Mouse (Mus musculus) heart, embryonic 12.5 days (tissue): Measurements from ENCODE around the gene Klf11. TPM values are rescaled to one million over a fixed set of nuclear protein-coding genes. Genes with fewer than 3 reads are reported as not detected.
"Not testable (repeated sequence)": the region's sequence is repeated elsewhere in the genome, so short reads cannot be mapped to it uniquely, and the experiment has no call there.

Experiments
- ATAC-seq: fragments of 200-750 bp; cut with Nextera tagmentation; 2 replicates; pipeline ENCODE4 v1.8.0; 2017; ENCODE audit warnings: moderate TSS enrichment, moderate library complexity; ENCODE audit not compliant: insufficient number of reproducible peaks, low FRiP score
- H3K27ac ChIP-seq: fragments of 300-500 bp; sonication (generic); 2 replicates; pipeline ENCODE4 v1.5.1; 2016; ENCODE audit warnings: mild to moderate bottlenecking, moderate library complexity; ENCODE audit not compliant: poor library complexity, severe bottlenecking
- H3K27me3 ChIP-seq: fragments of 300-500 bp; sonication (generic); replicated peaks from 2 replicates; pipeline ENCODE4 v1.6.1; 2016; ENCODE audit warnings: mild to moderate bottlenecking, moderate library complexity
- H3K36me3 ChIP-seq: fragments of 300-500 bp; sonication (generic); 2 replicates; pipeline ENCODE4 v1.6.1; 2016; ENCODE audit warnings: mild to moderate bottlenecking, moderate library complexity
- H3K4me1 ChIP-seq: fragments of 300-500 bp; sonication (generic); replicated peaks from 2 replicates; pipeline ENCODE4 v1.6.1; 2016; ENCODE audit warnings: mild to moderate bottlenecking
- H3K4me2 ChIP-seq: fragments of 300-500 bp; sonication (generic); 2 replicates; pipeline ENCODE4 v1.6.1; 2016; ENCODE audit warnings: mild to moderate bottlenecking, moderate library complexity
- H3K4me3 ChIP-seq: fragments of 300-500 bp; sonication (generic); 2 replicates; pipeline ENCODE4 v1.5.1; 2016; ENCODE audit warnings: mild to moderate bottlenecking
- H3K9ac ChIP-seq: fragments of 300-500 bp; sonication (generic); 2 replicates; pipeline ENCODE4 v1.6.1; 2016; ENCODE audit warnings: mild to moderate bottlenecking, moderate library complexity
- H3K9me3 ChIP-seq: fragments of 300-500 bp; sonication (generic); replicated peaks from 2 replicates; pipeline ENCODE4 v1.6.1; 2016; ENCODE audit warnings: mild to moderate bottlenecking, moderate library complexity
- WGBS: fragments of 180-500 bp; shearing (Covaris S2); methylation state at CpG from one replicate; pipeline ENCODE4 v1.1.7; 2016; 5-methylcytosine and 5-hydroxymethylcytosine counted together
- polyA plus RNA-seq: library from polyadenylated mRNA; unstranded; fragments of >200 nt; fragmentation: Nextera tagmentation; extraction: Ambion mirVana; gene quantifications from 2 replicates; pipeline ENCODE4 v1.2.1, GENCODE M21; 2016

Klf11 gene
- polyA plus RNA-seq, 1 experiment from 2014 or later: 20.6 TPM

GRCm38 (mm10) chr12:24632404-24632803, 18.7 kb upstream of the Klf11 start:
- no peak overlapping the region for H3K27ac ChIP-seq
- H3K4me2 ChIP-seq: no peak overlapping the region
- ATAC-seq: no peak
- 60% methylated on average over 4 of the region's 4 CpGs for WGBS
- peaks cover 20% of the 10 kb centered on the region for H3K4me1 ChIP-seq
- 0 out of 2 replicates have a peak, but pooled peaks cover 2% of the 10 kb centered on the region for H3K27me3 ChIP-seq
- no peaks in the 10 kb centered on the region for H3K36me3 ChIP-seq
- H3K4me3 ChIP-seq: no peak overlapping the region
- no peak overlapping the region for H3K9ac ChIP-seq
- H3K9me3 ChIP-seq: no peaks in the 10 kb centered on the region

GRCm38 (mm10) chr12:24633753-24634191, 17.3 kb upstream of the Klf11 start:
- Histone ChIP-seq H3K36me3 (no peaks in the 10 kb centered on the region), H3K4me1 (peaks cover 20% of the 10 kb centered on the region), H3K4me2 (no peak overlapping the region), H3K27me3 (0 out of 2 replicates have a peak, but pooled peaks cover 2% of the 10 kb centered on the region), H3K27ac (no peak overlapping the region), H3K9me3 (no peaks in the 10 kb centered on the region), H3K9ac (no peak overlapping the region), H3K4me3 (no peak overlapping the region)
- no peak for ATAC-seq
- WGBS: 61% methylated on average over 1 of the region's 1 CpGs

- Histone ChIP-seq H3K4me2 (no peak overlapping the region), H3K27ac (no peak overlapping the region), H3K27me3 (0 out of 2 replicates have a peak, but pooled peaks cover 2% of the 10 kb centered on the region), H3K36me3 (no peaks in the 10 kb centered on the region), H3K9ac (no peak overlapping the region), H3K4me1 (peaks cover 20% of the 10 kb centered on the region), H3K4me3 (no peak overlapping the region), H3K9me3 (no peaks in the 10 kb centered on the region)
- WGBS: 41% methylated on average over 4 of the region's 4 CpGs
- no peak for ATAC-seq
Measured at GRCm38 (mm10) chr12:24634212-24634611, 16.9 kb upstream of the Klf11 start.

GRCm38 (mm10) chr12:24634648-24635047, 16.4 kb upstream of the Klf11 start:
- no peak overlapping the region for H3K4me3 ChIP-seq
- 83% methylated on average over 3 of the region's 3 CpGs for WGBS
- H3K27me3 ChIP-seq: 0 out of 2 replicates have a peak, but pooled peaks cover 2% of the 10 kb centered on the region
- H3K27ac ChIP-seq: no peak overlapping the region
- no peak overlapping the region for H3K9ac ChIP-seq
- ATAC-seq: no peak
- H3K36me3 ChIP-seq: no peaks in the 10 kb centered on the region
- H3K4me1 ChIP-seq: peaks cover 20% of the 10 kb centered on the region
- no peak overlapping the region for H3K4me2 ChIP-seq
- H3K9me3 ChIP-seq: no peaks in the 10 kb centered on the region

- H3K4me2 ChIP-seq, H3K9ac ChIP-seq, H3K9me3 ChIP-seq, ATAC-seq, H3K4me3 ChIP-seq, H3K27ac ChIP-seq, H3K36me3 ChIP-seq, H3K27me3 ChIP-seq: not testable (repeated sequence)
- WGBS: 94% methylated on average over 10 of the region's 10 CpGs
- peaks cover 22% of the 10 kb centered on the region for H3K4me1 ChIP-seq
Measured at GRCm38 (mm10) chr12:24638787-24639186, 12.3 kb upstream of the Klf11 start.

- H3K27ac ChIP-seq: no peak overlapping the region
- no peaks in the 10 kb centered on the region for H3K9me3 ChIP-seq
- 65% methylated on average over 4 of the region's 4 CpGs for WGBS
- 0 out of 2 replicates have a peak, but pooled peaks cover 14% of the 10 kb centered on the region for H3K4me1 ChIP-seq
- H3K27me3 ChIP-seq: no peaks in the 10 kb centered on the region
- no peak overlapping the region for H3K4me3 ChIP-seq
- ATAC-seq: no peak
- H3K4me2 ChIP-seq: no peak overlapping the region
- H3K36me3 ChIP-seq: no peaks in the 10 kb centered on the region
- H3K9ac ChIP-seq: no peak overlapping the region
Measured at GRCm38 (mm10) chr12:24642370-24642802, 8.7 kb upstream of the Klf11 start.

- no peak overlapping the region for H3K27ac ChIP-seq
- no peaks in the 10 kb centered on the region for H3K9me3 ChIP-seq
- H3K4me3 ChIP-seq: no peak overlapping the region
- H3K27me3 ChIP-seq: no peaks in the 10 kb centered on the region
- ATAC-seq: peak; percentile 81; the same call in 1 of the 2 replicates
- H3K9ac ChIP-seq: no peak overlapping the region
- 0 out of 2 replicates have a peak, but pooled peaks cover 17% of the 10 kb centered on the region for H3K4me1 ChIP-seq
- H3K36me3 ChIP-seq: no peaks in the 10 kb centered on the region
- 37% methylated on average over 1 of the region's 1 CpGs for WGBS
- no peak overlapping the region for H3K4me2 ChIP-seq
Measured at GRCm38 (mm10) chr12:24644125-24644571, 6.9 kb upstream of the Klf11 start.

- H3K27ac ChIP-seq: no peak overlapping the region
- ATAC-seq: no peak
- no peak overlapping the region for H3K9ac ChIP-seq
- peaks cover 28% of the 10 kb centered on the region for H3K4me1 ChIP-seq
- H3K36me3 ChIP-seq: no peaks in the 10 kb centered on the region
- WGBS: 51% methylated on average over 6 of the region's 6 CpGs
- no peak overlapping the region for H3K4me2 ChIP-seq
- no peaks in the 10 kb centered on the region for H3K27me3 ChIP-seq
- H3K9me3 ChIP-seq: no peaks in the 10 kb centered on the region
- H3K4me3 ChIP-seq: no peak overlapping the region
Measured at GRCm38 (mm10) chr12:24645901-24646300, 5.2 kb upstream of the Klf11 start.

GRCm38 (mm10) chr12:24648094-24648493, 3.0 kb upstream of the Klf11 start:
- no peak overlapping the region for H3K4me2 ChIP-seq
- H3K9me3 ChIP-seq: no peaks in the 10 kb centered on the region
- H3K27ac ChIP-seq: no peak overlapping the region
- no peak for ATAC-seq
- H3K9ac ChIP-seq: no peak overlapping the region
- no peaks in the 10 kb centered on the region for H3K27me3 ChIP-seq
- H3K4me3 ChIP-seq: no peak overlapping the region
- 83% methylated on average over 1 of the region's 1 CpGs for WGBS
- H3K4me1 ChIP-seq: peaks cover 31% of the 10 kb centered on the region
- no peaks in the 10 kb centered on the region for H3K36me3 ChIP-seq

GRCm38 (mm10) chr12:24650415-24651062, 535 bp upstream of the Klf11 start:
- ATAC-seq: 0 out of 2 replicates have a peak, but pooled peaks have one; percentile 0
- H3K27ac ChIP-seq: peak overlapping the region; percentile 85
- H3K9me3 ChIP-seq: no peaks in the 10 kb centered on the region
- H3K4me2 ChIP-seq: peak overlapping the region; percentile 66
- 4% methylated on average over 22 of the region's 22 CpGs for WGBS
- peak overlapping the region; percentile 58 for H3K9ac ChIP-seq
- H3K4me3 ChIP-seq: peak overlapping the region; percentile 80
- peaks cover 20% of the 10 kb centered on the region for H3K36me3 ChIP-seq
- H3K4me1 ChIP-seq: peaks cover 35% of the 10 kb centered on the region
- H3K27me3 ChIP-seq: no peaks in the 10 kb centered on the region

- WGBS: 1% methylated on average over 36 of the region's 36 CpGs
- H3K4me3 ChIP-seq: peak overlapping the region; percentile 80
Measured at GRCm38 (mm10) chr12:24651642-24652342, 718 bp downstream of the Klf11 start.

More at GRCm38 (mm10) chr12:24651642-24652342, 718 bp downstream of the Klf11 start:
- H3K9ac ChIP-seq: peak overlapping the region; percentile 93
- peak overlapping the region; percentile 80 for H3K4me2 ChIP-seq
- peak overlapping the region; percentile 96 for H3K27ac ChIP-seq
- no peaks in the 10 kb centered on the region for H3K9me3 ChIP-seq
- H3K27me3 ChIP-seq: no peaks in the 10 kb centered on the region
- peaks cover 40% of the 10 kb centered on the region for H3K4me1 ChIP-seq
- ATAC-seq: peak; percentile 87
- peaks cover 33% of the 10 kb centered on the region for H3K36me3 ChIP-seq
